Mouse (Mus musculus) layer of hippocampus, adult 9-10 months (tissue): ENCODE results near the gene Trmt1.

Source experiments
- DNase-seq: peaks from one replicate; pipeline ENCODE4 v3.0.0; 2022; ENCODE audit warnings: low spot score

The Trmt1 gene

GRCm38 (mm10) chr8:84709931-84710330, 23.8 kb downstream of the Trmt1 start:
- DNase-seq, result no peak

GRCm38 (mm10) chr8:84711312-84711711, 25.2 kb downstream of the Trmt1 start:
- DNase-seq, result no peak

GRCm38 (mm10) chr8:84711933-84712758, 26.0 kb downstream of the Trmt1 start:
- no peak for DNase-seq

- DNase-seq, result no peak
Measured at GRCm38 (mm10) chr8:84712759-84713120, 26.6 kb downstream of the Trmt1 start.

- DNase-seq, result no peak
Measured at GRCm38 (mm10) chr8:84713381-84713780, 27.3 kb downstream of the Trmt1 start.

- DNase-seq, result no peak
Measured at GRCm38 (mm10) chr8:84714161-84714560, 28.1 kb downstream of the Trmt1 start.

- no peak for DNase-seq
Measured at GRCm38 (mm10) chr8:84715893-84716468, 29.9 kb downstream of the Trmt1 start.

GRCm38 (mm10) chr8:84716790-84717189, 30.7 kb downstream of the Trmt1 start:
- DNase-seq, result no peak

- DNase-seq, result no peak
Measured at GRCm38 (mm10) chr8:84718476-84718875, 32.4 kb downstream of the Trmt1 start.

GRCm38 (mm10) chr8:84718959-84719690, 33.0 kb downstream of the Trmt1 start:
- DNase-seq, result no peak

GRCm38 (mm10) chr8:84722530-84722849, 36.4 kb downstream of the Trmt1 start:
- DNase-seq, result no peak

GRCm38 (mm10) chr8:84722850-84723570, 36.9 kb downstream of the Trmt1 start, which contains the start of gene G430095P16Rik:
TSS of gene G430095P16Rik (plus strand) at chr8:84723007.
- DNase-seq, result no peak

GRCm38 (mm10) chr8:84723571-84723900, 37.4 kb downstream of the Trmt1 start:
- DNase-seq, result no peak

- no peak for DNase-seq
Measured at GRCm38 (mm10) chr8:84724683-84725082, 38.6 kb downstream of the Trmt1 start.

- DNase-seq, result no peak
Measured at GRCm38 (mm10) chr8:84725246-84725940, 39.3 kb downstream of the Trmt1 start.

- DNase-seq, result no peak
Measured at GRCm38 (mm10) chr8:84725941-84726259, 39.8 kb downstream of the Trmt1 start.

GRCm38 (mm10) chr8:84728474-84728873, 42.4 kb downstream of the Trmt1 start:
- no peak for DNase-seq

- DNase-seq, result no peak
Measured at GRCm38 (mm10) chr8:84729921-84730362, 43.8 kb downstream of the Trmt1 start.

GRCm38 (mm10) chr8:84730541-84731370, 44.6 kb downstream of the Trmt1 start:
- no peak for DNase-seq

- no peak for DNase-seq
Measured at GRCm38 (mm10) chr8:84731371-84732177, 45.5 kb downstream of the Trmt1 start.
